ENCODE assay signal across 9 mouse cellular contexts in genomic region chr7:81493331-81494021, GRCm38 (mm10). TPM values are rescaled to one million over a fixed set of nuclear protein-coding genes. Genes with fewer than 3 reads are reported as not detected.
A peak's percentile ranks its signal among the peaks of the same experiment; 100 is the strongest.
DNase-seq lines count a peak whose midpoint lies in the region; ATAC-seq and TF ChIP-seq lines count a peak whose summit lies in the region.
"Had no signal": no experiment of that assay in that cellular context is flagged by ENCODE, and none has a peak within 500 bp of the region (broad histone marks: within the 10 kb centered on the region; RNA-seq: fewer than 3 reads in every experiment).

Gene Ap3b2 (minus strand): TSS chr7:81493925.

- WGBS in forebrain, embryonic 13.5 days: under 1% methylated on average over 57 of the region's 57 CpGs
- WGBS in heart, postnatal 0 days: under 1% methylated on average over 57 of the region's 57 CpGs
- WGBS in liver, embryonic 14.5 days (ENCODE audit: insufficient replicate concordance): 1% methylated on average over 56 of the region's 57 CpGs
- WGBS in neural tube, embryonic 12.5 days: under 1% methylated on average over 57 of the region's 57 CpGs

- H3K36me3 ChIP-seq in E14TG2a.4 (ENCODE audit: insufficient read depth, low read length): no peaks in the 10 kb centered on the region
- H3K36me3 ChIP-seq in forebrain, embryonic 13.5 days (ENCODE audit: poor library complexity, severe bottlenecking): 0 out of 2 replicates have a peak, but pooled peaks cover 2% of the 10 kb centered on the region
- H3K36me3 ChIP-seq in heart, postnatal 0 days (replicated peaks; ENCODE audit: control insufficient read depth, insufficient read depth, low read length): no peaks in the 10 kb centered on the region
- no peaks in the 10 kb centered on the region for H3K36me3 ChIP-seq in liver, embryonic 14.5 days (replicated peaks; ENCODE audit: control insufficient read depth, insufficient read depth, low read depth)
- H3K36me3 ChIP-seq in neural tube, embryonic 12.5 days: no peaks in the 10 kb centered on the region
- H3K36me3 ChIP-seq in testis, adult 2 months (ENCODE audit: control insufficient read depth, insufficient read depth, low read length): no peaks in the 10 kb centered on the region

- H3K4me2 ChIP-seq in forebrain, embryonic 13.5 days: peak within 1 kb of the TSS; percentile 68
- H3K4me2 ChIP-seq in heart, postnatal 0 days (ENCODE audit: low read depth, low read length): peak within 1 kb of the TSS; percentile 73
- H3K4me2 ChIP-seq in liver, embryonic 14.5 days (ENCODE audit: low read depth): peak within 1 kb of the TSS; percentile 21
- peak within 1 kb of the TSS; percentile 68 for H3K4me2 ChIP-seq in neural tube, embryonic 12.5 days (replicated peaks)

- peak; percentile 96 for ATAC-seq in forebrain, embryonic 13.5 days
- ATAC-seq in heart, postnatal 0 days (ENCODE audit: insufficient read depth, low read depth): peak; percentile 88
- ATAC-seq in liver, embryonic 14.5 days (ENCODE audit: insufficient read depth): no peak
- peak; percentile 91 for ATAC-seq in neural tube, embryonic 12.5 days (ENCODE audit: low FRiP score, low read depth)

- peak; percentile 5 for DNase-seq in c-Kit-positive CD71-positive TER-119-positive erythroid progenitor cells, embryonic 14.5 days (ENCODE audit: low spot score)
- DNase-seq in heart, postnatal 0 days (ENCODE audit: low spot score): peak; percentile 53
- DNase-seq in kidney, postnatal 4 days: peak; percentile 84 to 89
- peak in 1 of 3 experiments; percentile 4 for DNase-seq in liver, embryonic 14.5 days (ENCODE audit: low read depth in 3 of 3, low spot score in 3 of 3)

- TF ChIP-seq EP300 in heart, postnatal 0 days (IDR thresholded peaks at IDR 0.05; ENCODE audit: low read depth): no peak
- TF ChIP-seq EP300 in liver, embryonic 14.5 days (IDR thresholded peaks at IDR 0.05; ENCODE audit: low read depth): no peak

- H3K9me3 ChIP-seq in E14TG2a.4 (ENCODE audit: low read length): no peaks in the 10 kb centered on the region
- no peaks in the 10 kb centered on the region for H3K9me3 ChIP-seq in forebrain, embryonic 13.5 days (replicated peaks)
- no peaks in the 10 kb centered on the region for H3K9me3 ChIP-seq in heart, postnatal 0 days (replicated peaks; ENCODE audit: control insufficient read depth, low read length)
- no peaks in the 10 kb centered on the region for H3K9me3 ChIP-seq in liver, embryonic 14.5 days (ENCODE audit: control insufficient read depth, low read length)
- H3K9me3 ChIP-seq in neural tube, embryonic 12.5 days: no peaks in the 10 kb centered on the region

- H3K4me3 ChIP-seq in E14TG2a.4 (replicated peaks; ENCODE audit: low read length): peak within 1 kb of the TSS; percentile 87
- peak within 1 kb of the TSS; percentile 74 for H3K4me3 ChIP-seq in forebrain, embryonic 13.5 days
- peak within 1 kb of the TSS; percentile 44 for H3K4me3 ChIP-seq in heart, postnatal 0 days (ENCODE audit: low read depth, low read length)
- peak within 1 kb of the TSS; percentile 17 to 36; a peak in 3 of 4 replicates for H3K4me3 ChIP-seq in liver, embryonic 14.5 days (ENCODE audit: insufficient read depth in 1 of 2, low read depth in 2 of 2, low read length in 2 of 2)
- H3K4me3 ChIP-seq in neural tube, embryonic 12.5 days: peak within 1 kb of the TSS; percentile 69
- peak within 1 kb of the TSS; percentile 81 for H3K4me3 ChIP-seq in testis, adult 2 months (ENCODE audit: control insufficient read depth, low read depth, low read length)

- H3K27me3 ChIP-seq in E14TG2a.4 (ENCODE audit: insufficient read depth, low read length): peaks cover 32% of the 10 kb centered on the region
- H3K27me3 ChIP-seq in forebrain, embryonic 13.5 days: peaks cover 5% of the 10 kb centered on the region; the same call in 1 of the 2 replicates
- peaks cover 34% of the 10 kb centered on the region for H3K27me3 ChIP-seq in heart, postnatal 0 days (ENCODE audit: control insufficient read depth, insufficient read depth, low read length)
- peaks cover 20% of the 10 kb centered on the region for H3K27me3 ChIP-seq in liver, embryonic 14.5 days (ENCODE audit: control insufficient read depth, insufficient read depth, low read length)
- no peaks in the 10 kb centered on the region for H3K27me3 ChIP-seq in neural tube, embryonic 12.5 days (replicated peaks)
- no peaks in the 10 kb centered on the region for H3K27me3 ChIP-seq in testis, adult 2 months (ENCODE audit: control insufficient read depth, insufficient read depth, low read length)

- TF ChIP-seq POLR2A in testis, adult 2 months (IDR thresholded peaks at IDR 0.05; ENCODE audit: control insufficient read depth, low read depth, low read length): no peak

- no peak for TF ChIP-seq CTCF in E14TG2a.4 (conservative IDR thresholded peaks at IDR 0.05; ENCODE audit: low read length)
- no peak for TF ChIP-seq CTCF in heart, postnatal 0 days (IDR thresholded peaks at IDR 0.05; ENCODE audit: low read depth)
- TF ChIP-seq CTCF in liver, embryonic 14.5 days (IDR thresholded peaks at IDR 0.05; ENCODE audit: low read depth): no peak
- no peak for TF ChIP-seq CTCF in testis, adult 2 months (IDR thresholded peaks at IDR 0.05; ENCODE audit: control insufficient read depth, insufficient read depth, insufficient replicate concordance, low read depth, low read length)

- H3K27ac ChIP-seq in forebrain, embryonic 13.5 days: peak within 1 kb of the TSS; percentile 97
- H3K27ac ChIP-seq in heart, postnatal 0 days (ENCODE audit: low read depth): no peak within 1 kb of the TSS
- no peak within 1 kb of the TSS for H3K27ac ChIP-seq in liver, embryonic 14.5 days
- H3K27ac ChIP-seq in neural tube, embryonic 12.5 days: peak within 1 kb of the TSS; percentile 96
- H3K27ac ChIP-seq in testis, adult 2 months (ENCODE audit: control insufficient read depth, insufficient read depth, low read depth, low read length): no peak within 1 kb of the TSS

- H3K4me1 ChIP-seq in E14TG2a.4 (replicated peaks; ENCODE audit: low read depth, low read length): peaks cover 81% of the 10 kb centered on the region
- H3K4me1 ChIP-seq in forebrain, embryonic 13.5 days: peaks cover 19% of the 10 kb centered on the region
- no peaks in the 10 kb centered on the region for H3K4me1 ChIP-seq in heart, postnatal 0 days (ENCODE audit: control insufficient read depth, insufficient read depth)
- no peaks in the 10 kb centered on the region for H3K4me1 ChIP-seq in liver, embryonic 14.5 days (replicated peaks; ENCODE audit: control insufficient read depth in 2 of 2, insufficient read depth in 2 of 2, low read length in 1 of 2)
- peaks cover 27% of the 10 kb centered on the region for H3K4me1 ChIP-seq in neural tube, embryonic 12.5 days
- H3K4me1 ChIP-seq in testis, adult 2 months (ENCODE audit: control insufficient read depth, insufficient read depth, low read length): peaks cover 11% of the 10 kb centered on the region

- peak within 1 kb of the TSS; percentile 90 for H3K9ac ChIP-seq in forebrain, embryonic 13.5 days
- H3K9ac ChIP-seq in heart, postnatal 0 days (replicated peaks; ENCODE audit: low read depth, low read length): no peak within 1 kb of the TSS
- no peak within 1 kb of the TSS for H3K9ac ChIP-seq in liver, embryonic 14.5 days (replicated peaks)
- H3K9ac ChIP-seq in neural tube, embryonic 12.5 days: peak within 1 kb of the TSS; percentile 78

RNA-seq across cellular contexts. Expression of gene Ap3b2, which starts in this region (rescaled TPM):
- 71.6 and 80.6 TPM in 2 replicates for polyA plus RNA-seq in forebrain, embryonic 13.5 days (2015; fragmentation: Nextera tagmentation; extraction: Ambion mirVana)
- total RNA-seq in heart, postnatal 0 days (2014; rRNA removed; ENCODE audit: low replicate concordance): 0.43 TPM in 1 of 2 replicates, not detected in the other
- polyA plus RNA-seq in heart, postnatal 0 days (2015; fragmentation: Nextera tagmentation; extraction: Ambion mirVana): 0.40 TPM in 2 replicates
- polyA plus RNA-seq in liver, embryonic 14.5 days (2012; rRNA removed): 0.03 and 0.24 TPM in 2 replicates
- not detected in 2 replicates for polyA plus RNA-seq in liver, embryonic 14.5 days (2014; fragmentation: Nextera tagmentation; extraction: Ambion mirVana)
- polyA plus RNA-seq in neural tube, embryonic 12.5 days (2016; fragmentation: Nextera tagmentation; extraction: Ambion mirVana): 88.5 and 89.7 TPM in 2 replicates
- polyA plus RNA-seq in testis, adult 2 months (2012; rRNA removed): 0.22 and 0.40 TPM in 2 replicates
- total RNA-seq: MEL had no signal

Comparison
In these comparisons a context has a peak if more than half of its experiments do, and no peak if none do; other contexts are left out.
1. RNA of gene Ap3b2 (polyA plus RNA-seq): 88.5 to 89.7 TPM in neural tube, embryonic 12.5 days and 71.6 to 80.6 TPM in forebrain, embryonic 13.5 days; 0.40 TPM in heart, postnatal 0 days, 0.22 to 0.40 TPM in testis, adult 2 months and 0.03 to 0.24 TPM in liver, embryonic 14.5 days; every median in the first group is over 10 times any median in the second.
2. Peak in DNase-seq, ATAC-seq, H3K4me3 ChIP-seq and H3K4me2 ChIP-seq in heart, postnatal 0 days; RNA of the gene not detected or under 1 TPM.
3. H3K4me3 ChIP-seq: peak in every context shown above with its lines; median percentile 87 in E14TG2a.4; 81 in testis, adult 2 months; 74 in forebrain, embryonic 13.5 days; 69 in neural tube, embryonic 12.5 days; 44 in heart, postnatal 0 days; 26 in liver, embryonic 14.5 days.
4. H3K27ac ChIP-seq: peak in forebrain, embryonic 13.5 days (single experiment) and neural tube, embryonic 12.5 days (single experiment); none in heart, postnatal 0 days (single experiment), liver, embryonic 14.5 days (single experiment) and testis, adult 2 months (single experiment).
5. H3K4me2 ChIP-seq: peak in every context shown above with its lines; median percentile 73 in heart, postnatal 0 days; 68 in forebrain, embryonic 13.5 days; 68 in neural tube, embryonic 12.5 days; 21 in liver, embryonic 14.5 days.
6. H3K9ac ChIP-seq: peak in forebrain, embryonic 13.5 days (single experiment) and neural tube, embryonic 12.5 days (single experiment); none in heart, postnatal 0 days (single experiment) and liver, embryonic 14.5 days (single experiment).